Mouse (Mus musculus): Measurements from ENCODE around the gene Pih1d2. TPM values are rescaled to one million over a fixed set of nuclear protein-coding genes. Genes with fewer than 3 reads are reported as not detected.
A peak's percentile ranks its signal among the peaks of the same experiment; 100 is the strongest.

The Pih1d2 gene
- polyA plus RNA-seq, 1 experiment from 2014 or later: 4.1 TPM

- Histone ChIP-seq H3K4me3 (replicated peaks) (no peak overlapping the region), H3K9me3 (replicated peaks) (no peaks in the 10 kb centered on the region), H3K27me3 (replicated peaks) (no peaks in the 10 kb centered on the region), H3K9ac (replicated peaks) (no peak overlapping the region), H3K36me3 (peaks cover 35% of the 10 kb centered on the region), H3K4me2 (no peak overlapping the region), H3K4me1 (no peaks in the 10 kb centered on the region), H3K27ac (replicated peaks) (no peak overlapping the region)
- no peak for ATAC-seq (ENCODE audit: low FRiP score)
- 87% methylated on average over 6 of the region's 6 CpGs for WGBS
Observed at GRCm38 (mm10) chr9:50632016-50632688, 15.0 kb downstream of the Pih1d2 start.

DNA sequence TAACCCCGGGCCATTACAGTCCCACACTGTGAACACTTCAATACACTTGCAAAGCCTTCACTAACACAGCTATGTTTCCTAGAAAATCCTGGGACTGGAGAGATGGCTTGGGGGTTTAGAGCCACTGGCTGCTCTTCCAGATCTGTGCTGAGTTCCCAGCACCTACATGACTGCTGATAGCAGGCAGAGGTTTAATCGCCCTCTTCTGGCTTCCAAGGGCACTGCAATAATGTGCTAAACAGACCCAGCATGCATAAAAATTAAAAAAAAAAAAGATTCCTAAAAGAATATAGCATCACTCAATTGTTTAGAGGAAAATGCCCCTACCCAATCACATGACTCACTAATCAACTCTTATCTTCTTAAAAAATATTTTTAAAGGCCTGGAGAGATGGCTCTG lies 15.9 kb downstream of the Pih1d2 start:
- Histone ChIP-seq H3K4me1 (no peaks in the 10 kb centered on the region), H3K4me3 (replicated peaks) (no peak overlapping the region), H3K27me3 (replicated peaks) (no peaks in the 10 kb centered on the region), H3K36me3 (peaks cover 43% of the 10 kb centered on the region), H3K9me3 (replicated peaks) (no peaks in the 10 kb centered on the region), H3K27ac (replicated peaks) (no peak overlapping the region), H3K9ac (replicated peaks) (no peak overlapping the region), H3K4me2 (no peak overlapping the region)
- ATAC-seq (ENCODE audit: low FRiP score): no peak
- whole genome bisulfite sequencing: 60% methylated on average over 2 of the region's 2 CpGs

DNA sequence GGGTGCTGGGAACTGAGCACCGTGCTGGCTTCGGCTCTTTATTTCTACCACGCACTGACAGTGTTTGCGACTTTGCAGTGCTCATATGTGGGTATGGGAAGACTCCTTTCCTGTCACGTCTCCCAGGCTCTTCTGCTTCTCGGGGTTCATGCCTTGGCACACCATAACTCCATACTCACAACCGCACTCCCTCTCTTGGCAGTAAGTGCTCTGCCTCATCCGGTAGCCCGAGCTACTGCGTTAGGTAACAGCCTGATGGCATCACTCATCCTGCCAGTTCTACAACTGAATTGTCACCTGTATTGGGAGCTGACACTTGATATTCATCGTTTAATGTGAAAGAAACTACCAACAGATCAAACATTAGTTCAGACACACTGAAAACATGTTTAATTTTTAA lies 17.1 kb downstream of the Pih1d2 start:
- WGBS: 96% methylated on average over 11 of the region's 11 CpGs
- H3K9me3 ChIP-seq (replicated peaks): no peaks in the 10 kb centered on the region
- no peak for ATAC-seq (ENCODE audit: low FRiP score)

GRCm38 (mm10) chr9:50646826-50647370 lies 29.8 kb downstream of the Pih1d2 start:
- no peak for ATAC-seq (ENCODE audit: low FRiP score)
- no peak overlapping the region for H3K4me2 ChIP-seq
- H3K36me3 ChIP-seq: peaks cover 89% of the 10 kb centered on the region
- 81% methylated on average over 10 of the region's 10 CpGs for WGBS
- no peak overlapping the region for H3K27ac ChIP-seq (replicated peaks)
- H3K9ac ChIP-seq (replicated peaks): no peak overlapping the region
- H3K4me3 ChIP-seq (replicated peaks): no peak overlapping the region
- no peaks in the 10 kb centered on the region for H3K27me3 ChIP-seq (replicated peaks)
- H3K4me1 ChIP-seq: no peaks in the 10 kb centered on the region
- H3K9me3 ChIP-seq (replicated peaks): no peaks in the 10 kb centered on the region

More for the DNA sequence above, 17.1 kb downstream of the Pih1d2 start:
- no peak overlapping the region for H3K9ac ChIP-seq (replicated peaks)
- no peak overlapping the region for H3K27ac ChIP-seq (replicated peaks)
- H3K36me3 ChIP-seq: peaks cover 53% of the 10 kb centered on the region
- no peaks in the 10 kb centered on the region for H3K4me1 ChIP-seq
- no peaks in the 10 kb centered on the region for H3K27me3 ChIP-seq (replicated peaks)
- no peak overlapping the region for H3K4me2 ChIP-seq
- no peak overlapping the region for H3K4me3 ChIP-seq (replicated peaks)

DNA sequence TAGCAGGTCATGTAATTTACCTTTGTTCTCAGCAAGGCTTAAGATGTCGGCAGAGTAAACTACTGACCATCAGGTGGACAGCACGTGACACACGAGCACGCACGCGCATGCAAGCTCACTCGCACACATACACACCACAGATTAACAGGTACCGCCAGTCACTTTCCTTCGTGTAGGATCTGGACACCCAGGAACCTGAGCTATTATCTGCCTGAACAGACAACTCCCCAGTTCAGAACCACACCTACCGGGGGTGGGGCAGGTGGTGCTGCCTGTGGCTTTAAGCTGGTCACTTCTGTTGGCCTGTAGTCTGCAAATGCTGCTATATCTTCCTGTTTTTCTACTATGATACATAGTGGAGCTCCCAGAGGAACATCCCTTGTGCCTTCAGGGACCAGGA lies 33.4 kb downstream of the Pih1d2 start:
- no peak overlapping the region for H3K9ac ChIP-seq (replicated peaks)
- 95% methylated on average over 10 of the region's 10 CpGs for WGBS
- H3K4me2 ChIP-seq: no peak overlapping the region
- H3K27ac ChIP-seq (replicated peaks): no peak overlapping the region
- no peak overlapping the region for H3K4me3 ChIP-seq (replicated peaks)
- H3K9me3 ChIP-seq (replicated peaks): no peaks in the 10 kb centered on the region
- no peaks in the 10 kb centered on the region for H3K4me1 ChIP-seq
- H3K36me3 ChIP-seq: peaks cover 89% of the 10 kb centered on the region
- no peaks in the 10 kb centered on the region for H3K27me3 ChIP-seq (replicated peaks)
- no peak for ATAC-seq (ENCODE audit: low FRiP score)

DNA sequence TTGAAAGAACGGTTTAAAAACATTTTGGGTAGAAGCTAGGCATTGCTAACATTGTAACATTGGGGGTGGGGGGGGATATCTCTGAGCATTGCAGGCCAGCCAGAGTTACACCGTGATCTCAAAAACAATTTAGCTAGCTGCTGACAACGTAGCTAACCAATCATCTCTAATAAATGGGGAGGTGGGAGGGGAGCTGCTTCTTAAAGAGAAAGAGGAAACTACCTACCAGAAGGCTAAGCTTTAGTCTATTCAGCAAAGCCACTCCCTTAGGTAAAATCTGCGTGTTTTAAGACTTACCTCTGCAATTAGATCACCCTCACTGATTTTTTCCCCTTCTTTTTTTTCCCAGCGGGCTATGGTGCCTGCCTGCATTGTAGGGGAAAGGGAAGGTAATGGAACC lies 41.3 kb downstream of the Pih1d2 start:
- no peaks in the 10 kb centered on the region for H3K27me3 ChIP-seq (replicated peaks)
- peaks cover 25% of the 10 kb centered on the region for H3K4me1 ChIP-seq
- peak overlapping the region; percentile 89 for H3K27ac ChIP-seq (replicated peaks)
- peaks cover 34% of the 10 kb centered on the region for H3K36me3 ChIP-seq
- no peak for ATAC-seq (ENCODE audit: low FRiP score)
- peak overlapping the region; percentile 94 for H3K4me3 ChIP-seq (replicated peaks)
- H3K4me2 ChIP-seq: peak overlapping the region; percentile 76
- H3K9ac ChIP-seq (replicated peaks): peak overlapping the region; percentile 96
- 21% methylated on average over 5 of the region's 5 CpGs for WGBS
- no peaks in the 10 kb centered on the region for H3K9me3 ChIP-seq (replicated peaks)

DNA sequence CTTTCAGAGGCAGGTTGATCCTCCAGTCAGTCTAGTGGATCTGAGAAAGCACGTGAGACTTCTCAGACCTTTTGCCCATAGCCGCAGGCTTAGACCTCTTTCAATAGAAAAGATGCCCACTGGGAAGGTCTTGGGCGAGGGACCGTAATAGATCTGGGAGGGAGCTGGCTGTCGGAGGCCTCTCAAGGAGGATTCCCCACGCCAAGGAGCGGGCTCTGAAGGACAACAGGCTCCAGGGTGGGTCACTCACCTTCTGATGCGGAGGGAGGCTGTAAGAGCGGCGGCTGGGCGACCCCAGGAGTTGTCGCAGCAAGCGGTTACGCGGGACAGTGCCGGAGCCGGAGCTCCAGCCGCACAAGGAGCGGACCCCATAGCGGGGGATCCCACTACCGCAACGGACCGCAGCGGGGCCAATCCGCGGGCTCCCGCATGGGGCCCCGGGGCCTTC lies 41.8 kb downstream of the Pih1d2 start:
- peak overlapping the region; percentile 96 for H3K9ac ChIP-seq (replicated peaks)
- H3K27ac ChIP-seq (replicated peaks): peak overlapping the region; percentile 89
- ATAC-seq (ENCODE audit: low FRiP score): no peak; the same call in none of the 2 replicates
- H3K36me3 ChIP-seq: peaks cover 32% of the 10 kb centered on the region
- H3K9me3 ChIP-seq (replicated peaks): no peaks in the 10 kb centered on the region
- peaks cover 25% of the 10 kb centered on the region for H3K4me1 ChIP-seq
- peak overlapping the region; percentile 94 for H3K4me3 ChIP-seq (replicated peaks)
- peak overlapping the region; percentile 76 for H3K4me2 ChIP-seq
- H3K27me3 ChIP-seq (replicated peaks): no peaks in the 10 kb centered on the region
- WGBS: under 1% methylated on average over 27 of the region's 28 CpGs

- peaks cover 33% of the 10 kb centered on the region for H3K36me3 ChIP-seq
- peak; percentile 94 for ATAC-seq (ENCODE audit: low FRiP score)
Observed at GRCm38 (mm10) chr9:50659392-50660217, 42.5 kb downstream of the Pih1d2 start, which contains the start of gene Dlat. Dlat (minus strand) TSS chr9:50659780.

DNA sequence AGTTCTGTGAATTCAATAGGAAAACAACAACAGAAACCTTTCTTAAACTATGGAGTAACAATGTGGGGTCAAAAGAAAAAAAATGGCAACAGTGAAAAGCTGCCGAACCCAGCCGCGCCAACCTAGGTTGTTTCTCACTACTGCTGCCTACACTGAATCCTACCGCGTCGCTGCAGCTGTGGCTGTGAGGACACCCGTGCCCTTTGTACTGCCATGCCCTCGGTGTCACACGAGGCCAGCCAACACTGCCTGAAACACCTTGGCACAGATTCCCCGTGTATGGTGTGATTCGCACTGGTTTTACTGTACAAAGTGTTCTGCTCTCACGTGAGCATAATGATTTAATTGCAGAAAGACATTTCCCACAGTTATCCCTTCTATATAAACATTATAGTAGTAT lies 43.3 kb downstream of the Pih1d2 start:
- Histone ChIP-seq H3K4me1 (peaks cover 25% of the 10 kb centered on the region), H3K9me3 (replicated peaks) (no peaks in the 10 kb centered on the region), H3K4me3 (replicated peaks) (peak overlapping the region; percentile 94), H3K36me3 (peaks cover 34% of the 10 kb centered on the region), H3K4me2 (peak overlapping the region; percentile 76), H3K27ac (replicated peaks) (0 out of 2 replicates have a peak overlapping the region, but pooled peaks have one; percentile 45), H3K9ac (replicated peaks) (peak overlapping the region; percentile 96), H3K27me3 (replicated peaks) (no peaks in the 10 kb centered on the region)
- no peak for ATAC-seq (ENCODE audit: low FRiP score)
- 11% methylated on average over 12 of the region's 12 CpGs for WGBS

More at GRCm38 (mm10) chr9:50659392-50660217, 42.5 kb downstream of the Pih1d2 start, which contains the start of gene Dlat:
- Histone ChIP-seq H3K27me3 (replicated peaks) (no peaks in the 10 kb centered on the region), H3K4me2 (peak within 1 kb of the TSS; percentile 76), H3K4me3 (replicated peaks) (peak within 1 kb of the TSS; percentile 94), H3K27ac (replicated peaks) (peak within 1 kb of the TSS; percentile 89), H3K4me1 (peaks cover 25% of the 10 kb centered on the region), H3K9ac (replicated peaks) (peak within 1 kb of the TSS; percentile 96), H3K9me3 (replicated peaks) (no peaks in the 10 kb centered on the region)
- under 1% methylated on average over 63 of the region's 63 CpGs for WGBS

DNA sequence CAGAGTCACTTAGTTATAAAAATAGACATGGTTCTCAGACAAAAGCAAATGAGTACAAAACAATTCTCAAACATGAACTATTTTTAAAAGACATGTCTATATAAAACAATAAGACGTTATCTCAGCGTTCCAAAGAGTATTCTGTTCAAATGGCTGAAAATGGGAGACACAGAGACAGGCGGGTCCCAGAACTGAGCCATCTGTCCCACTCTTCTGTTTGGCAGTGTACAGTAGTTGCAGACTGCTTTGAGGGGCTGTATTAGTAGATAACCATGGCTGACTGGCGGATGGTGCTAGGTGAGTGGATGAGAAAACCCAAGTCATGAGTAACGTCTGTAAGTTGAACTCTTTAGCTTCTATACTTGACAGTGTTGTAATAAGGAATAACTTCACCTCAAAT lies 47.7 kb downstream of the Pih1d2 start:
- H3K9me3 ChIP-seq (replicated peaks): no peaks in the 10 kb centered on the region
- 92% methylated on average over 5 of the region's 5 CpGs for WGBS
- no peak overlapping the region for H3K4me2 ChIP-seq
- H3K36me3 ChIP-seq: peaks cover 53% of the 10 kb centered on the region
- no peaks in the 10 kb centered on the region for H3K27me3 ChIP-seq (replicated peaks)
- H3K4me1 ChIP-seq: peaks cover 8% of the 10 kb centered on the region
- H3K4me3 ChIP-seq (replicated peaks): no peak overlapping the region
- no peak overlapping the region for H3K27ac ChIP-seq (replicated peaks)
- no peak for ATAC-seq (ENCODE audit: low FRiP score)
- no peak overlapping the region for H3K9ac ChIP-seq (replicated peaks)

DNA sequence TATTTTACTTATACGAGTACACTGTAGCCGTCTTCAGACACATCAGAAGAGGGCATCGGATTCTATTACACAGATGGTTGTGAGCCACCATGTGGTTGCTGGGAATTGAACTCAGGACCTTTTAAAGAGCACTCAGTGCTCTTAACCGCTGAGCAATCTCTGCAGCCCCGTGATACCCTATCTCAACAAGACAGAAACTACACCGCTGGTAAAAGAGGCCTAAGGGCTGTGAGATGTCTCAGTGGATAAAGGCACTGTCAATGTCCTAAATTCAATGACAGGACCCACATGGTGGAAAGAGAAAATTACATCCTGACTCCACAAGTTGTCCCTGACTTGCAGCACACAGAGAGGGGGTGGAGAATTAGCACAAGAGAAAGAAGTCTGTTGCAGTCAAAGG lies 49.3 kb downstream of the Pih1d2 start:
- Histone ChIP-seq H3K4me2 (no peak overlapping the region), H3K9ac (replicated peaks) (no peak overlapping the region), H3K4me1 (no peaks in the 10 kb centered on the region), H3K36me3 (peaks cover 58% of the 10 kb centered on the region), H3K27me3 (replicated peaks) (no peaks in the 10 kb centered on the region), H3K4me3 (replicated peaks) (no peak overlapping the region), H3K27ac (replicated peaks) (no peak overlapping the region), H3K9me3 (replicated peaks) (no peaks in the 10 kb centered on the region)
- ATAC-seq (ENCODE audit: low FRiP score): no peak
- 89% methylated on average over 6 of the region's 6 CpGs for WGBS
